Mouse (Mus musculus): ENCODE measurements at regions not wholly inside any gene's neighbourhood (a gene's known extent, or its start where the extent isn't known, plus 50 kb on each side); places are given as distances from the start of the nearest gene placed in this dataset.

GRCm38 (mm10) chr1:169156875-169157274, 374.4 kb downstream of the Nuf2 start:
- no peak for TF ChIP-seq CTCF (IDR thresholded peaks at IDR 0.05; ENCODE audit: low read depth, low read length)
- TF ChIP-seq POLR2A (IDR thresholded peaks at IDR 0.05; ENCODE audit: borderline replicate concordance, low read depth, low read length) = no peak
